Mouse (Mus musculus) heart, postnatal 14 days (tissue): ENCODE measurements around the gene Gadl1. TPM values are rescaled to one million over a fixed set of nuclear protein-coding genes. Genes with fewer than 3 reads are reported as not detected.

Source experiments
- DNase-seq, 2 experiments: peaks; one replicate each; pipeline ENCODE4 v3.0.0; 2021 to 2022
- intact Hi-C: fragments of 180-260 bp; cut with DNase I; formaldehyde crosslinking; loops from one replicate; pipeline ENCODE4 v1.15.1; 2025
- total RNA-seq, 2 experiments: library from RNA; stranded (reverse); gene quantifications; 2 replicates each; pipeline ENCODE4 v1.2.3; 2021

Gene Gadl1
- total RNA-seq, 2 experiments from 2014 or later: 0.10 TPM; not detected in 1

- intact Hi-C loops: no loop called here
- DNase-seq: peak; percentile 14 to 16
Observed at GRCm38 (mm10) chr9:116114339-116114738, 205.1 kb downstream of the Gadl1 start.

DNA sequence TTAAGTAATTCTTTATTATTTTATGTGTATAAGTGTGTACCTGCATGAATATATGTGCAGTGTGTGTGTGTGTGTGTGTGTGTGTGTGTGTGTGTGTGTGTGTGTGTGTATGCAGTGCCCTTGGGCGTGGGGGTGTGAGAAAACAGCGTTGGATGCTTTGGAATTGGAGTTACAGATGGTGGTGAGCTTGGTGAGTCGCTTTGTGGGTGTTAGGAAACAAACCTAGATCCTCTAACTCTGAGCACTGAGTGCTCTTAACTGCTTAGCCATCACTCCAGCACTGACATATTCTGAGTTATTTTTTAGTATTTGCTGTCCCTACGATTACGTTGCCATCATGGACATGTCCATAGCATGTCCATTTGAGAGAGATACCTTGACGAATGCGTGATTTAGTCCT lies 206.6 kb downstream of the Gadl1 start:
- intact Hi-C loops: no loop called here
- no peak for DNase-seq

GRCm38 (mm10) chr9:116118332-116118872 lies 209.1 kb downstream of the Gadl1 start:
- intact Hi-C loops: no loop called here
- DNase-seq: no peak

GRCm38 (mm10) chr9:116119990-116120389 lies 210.7 kb downstream of the Gadl1 start:
- intact Hi-C loops: no loop called here

DNA sequence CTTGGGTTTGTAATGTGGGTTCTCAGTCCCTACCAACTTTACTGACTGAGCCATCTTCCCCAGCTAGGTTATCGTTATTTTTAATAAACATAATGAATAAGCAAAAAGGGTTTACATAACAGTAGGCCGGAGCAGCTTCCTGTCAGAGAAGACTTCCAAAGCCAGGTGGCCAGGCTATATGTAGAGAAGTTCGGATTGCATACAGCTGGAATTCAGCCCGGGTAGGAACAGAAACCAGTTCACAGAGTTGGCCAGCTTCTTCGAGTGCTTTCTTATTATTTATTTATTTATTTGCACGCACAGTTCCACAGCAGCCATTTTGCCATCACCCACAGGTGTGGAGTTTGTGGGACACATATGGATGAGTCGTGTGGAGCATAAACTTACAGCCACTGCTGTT lies 212.2 kb downstream of the Gadl1 start:
- no peak for DNase-seq
- intact Hi-C loops: no loop called here

More at GRCm38 (mm10) chr9:116119990-116120389, 210.7 kb downstream of the Gadl1 start:
- DNase-seq: peak in 1 of 2 experiments; percentile 11

- no peak for DNase-seq
Observed at GRCm38 (mm10) chr9:116122544-116122943, 213.3 kb downstream of the Gadl1 start.

DNA sequence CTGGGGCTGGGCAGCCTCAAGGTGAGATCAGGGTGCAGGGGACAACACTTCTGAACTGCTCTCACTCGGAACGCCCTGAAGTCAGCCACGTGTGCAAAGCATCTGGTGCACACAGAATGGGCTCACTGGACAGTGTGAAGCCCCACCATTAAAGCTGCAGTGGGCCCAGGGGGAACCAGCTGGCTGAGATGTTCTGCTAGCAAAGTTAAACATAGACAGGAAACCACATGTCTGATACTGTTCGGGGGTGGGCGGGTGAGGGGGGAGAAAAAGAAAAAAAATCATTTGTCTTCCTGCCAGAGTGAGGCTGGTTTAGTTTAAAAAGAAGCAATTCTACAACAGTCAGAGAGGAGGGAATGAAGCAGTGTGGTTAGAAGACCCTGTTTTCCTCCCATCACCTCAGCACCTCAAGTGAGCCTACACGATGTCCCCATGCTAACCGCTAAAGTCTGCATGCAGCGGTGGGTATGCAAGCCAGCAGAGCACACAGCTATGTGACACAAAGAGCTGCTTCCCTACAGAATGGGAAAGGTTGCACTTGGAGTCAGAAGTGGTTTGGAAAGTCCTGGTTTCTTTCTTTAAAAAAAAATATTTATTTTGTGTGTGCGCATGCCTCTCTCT lies 213.8 kb downstream of the Gadl1 start:
- intact Hi-C loops: no loop called here
- peak; percentile 40 to 50 for DNase-seq

More at GRCm38 (mm10) chr9:116122544-116122943, 213.3 kb downstream of the Gadl1 start:
- intact Hi-C loops: no loop called here
